Mouse (Mus musculus): ENCODE measurements around the gene Tap1.
"Not testable (repeated sequence)": the region's sequence is repeated elsewhere in the genome, so short reads cannot be mapped to it uniquely, and the experiment has no call there.

Tap1 gene

DNA sequence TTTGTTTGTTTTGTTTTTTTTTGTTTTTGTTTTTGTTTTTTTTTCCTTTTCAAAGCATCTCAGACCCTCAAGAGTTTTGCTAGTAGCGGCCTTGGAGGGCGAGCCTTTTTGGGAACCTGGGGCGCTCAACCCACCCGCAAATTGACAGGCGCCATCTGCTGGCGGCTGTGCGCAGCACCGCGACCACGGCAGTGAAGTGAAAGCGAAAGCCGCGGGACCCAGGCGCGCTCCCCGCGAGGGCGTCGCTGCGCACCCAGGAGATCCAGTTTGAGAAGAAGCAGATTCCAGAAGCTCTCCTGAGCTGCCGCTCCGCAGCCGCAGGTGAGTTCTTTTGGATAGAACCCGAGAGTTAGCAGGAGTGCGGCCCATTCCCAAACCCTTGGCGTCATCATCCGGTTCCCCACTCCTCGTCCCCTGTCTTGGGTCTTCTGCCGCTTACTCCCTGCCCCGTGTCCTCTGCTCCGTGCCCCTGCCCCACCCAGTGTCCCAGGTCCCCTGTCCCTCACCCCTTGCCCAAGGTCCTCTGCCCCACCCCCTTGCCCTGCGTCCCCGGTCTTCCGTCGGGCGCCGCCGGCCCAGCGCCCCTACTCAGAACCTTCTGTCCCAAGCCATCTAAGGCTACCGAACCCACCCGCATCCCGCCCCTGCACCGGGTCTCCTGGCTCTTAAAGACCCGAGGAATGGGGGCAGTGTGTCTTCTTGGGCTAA lies 17.1 kb downstream of the Tap1 start:
- DNase-seq (ENCODE audit: low read depth, low spot score) = peak; percentile 87

GRCm38 (mm10) chr17:34205021-34205745 lies 17.8 kb downstream of the Tap1 start:
- peak; percentile 30 for DNase-seq (ENCODE audit: low read depth, low spot score)

DNA sequence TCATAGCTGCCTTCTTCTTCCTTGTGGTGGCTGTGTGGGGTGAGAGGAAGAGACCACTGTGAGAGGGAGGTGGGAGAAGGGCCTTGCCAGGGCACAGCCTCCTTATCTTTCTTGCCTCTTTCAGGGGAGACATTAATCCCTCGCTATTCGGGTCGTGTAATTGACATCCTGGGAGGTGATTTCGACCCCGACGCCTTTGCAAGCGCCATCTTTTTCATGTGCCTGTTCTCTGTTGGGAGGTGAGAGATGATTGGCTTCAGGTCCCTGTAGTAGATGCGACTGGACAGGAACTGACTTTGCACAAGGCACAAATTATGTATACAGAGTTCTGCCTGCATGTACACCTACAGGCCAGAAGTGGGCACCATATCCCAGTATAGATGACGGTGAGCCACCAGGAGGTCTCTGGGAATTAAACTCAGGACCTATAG lies 18.4 kb downstream of the Tap1 start:
- DNase-seq (ENCODE audit: low read depth, low spot score) = peak; percentile 75

DNA sequence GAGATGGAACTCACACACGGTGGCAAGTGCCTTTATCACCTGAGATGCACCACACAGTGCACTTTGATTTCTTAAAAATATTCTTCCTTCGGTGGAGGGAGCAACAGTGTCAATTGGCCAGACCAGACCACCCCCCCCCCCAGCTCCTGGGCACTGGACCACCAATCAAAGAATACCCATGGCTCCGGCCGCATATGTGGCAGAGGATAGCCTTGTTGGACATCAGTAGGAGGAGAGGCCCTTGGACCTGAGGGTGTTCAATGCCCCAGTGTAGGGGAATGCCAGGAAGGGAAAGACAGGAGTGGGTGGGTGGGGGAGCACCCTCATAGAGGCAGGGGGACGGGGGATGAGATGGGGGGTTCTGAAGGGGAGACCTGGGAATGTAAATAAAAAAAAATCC lies 19.4 kb downstream of the Tap1 start:
- no peak for DNase-seq (ENCODE audit: low read depth, low spot score)

DNA sequence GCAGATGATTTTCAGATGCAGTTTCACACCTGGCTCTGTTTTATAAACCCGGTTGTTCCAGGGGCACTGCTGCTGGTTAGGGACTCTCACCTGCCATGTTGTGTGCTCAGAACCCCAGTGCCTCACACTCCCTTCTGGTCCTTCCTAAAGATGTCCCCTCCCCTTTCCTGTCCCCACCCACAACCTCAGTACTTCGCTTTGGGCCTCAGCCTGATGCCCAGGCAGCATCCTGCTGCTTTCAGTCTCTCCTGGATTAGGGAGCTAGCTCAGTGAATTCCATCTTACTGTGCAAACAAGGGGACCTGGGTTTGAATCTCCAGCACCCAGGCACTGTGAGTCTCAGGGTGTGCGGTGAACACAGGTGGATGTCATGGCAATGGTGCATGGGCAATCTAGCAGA lies 20.1 kb downstream of the Tap1 start:
- DNase-seq (ENCODE audit: low read depth, low spot score) = no peak

DNA sequence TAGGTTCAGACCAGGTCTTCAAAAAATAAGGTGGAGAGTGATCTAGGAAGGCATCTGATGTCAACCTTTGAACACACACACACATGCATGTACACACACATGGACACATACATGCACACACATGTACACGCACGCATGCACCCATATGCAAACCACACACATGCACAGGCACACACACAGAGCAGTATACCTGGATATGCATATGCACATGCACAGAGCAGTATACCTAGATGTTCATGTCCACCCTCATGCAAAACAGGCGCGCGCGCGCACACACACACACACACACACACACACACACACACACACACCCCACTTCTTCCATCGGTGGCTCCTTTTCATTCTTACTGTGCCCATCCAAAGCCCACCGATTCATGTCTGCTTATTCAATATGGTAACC lies 20.5 kb downstream of the Tap1 start:
- no peak for DNase-seq (ENCODE audit: low read depth, low spot score)

GRCm38 (mm10) chr17:34208421-34208820 lies 21.1 kb downstream of the Tap1 start:
- no peak for DNase-seq (ENCODE audit: low read depth, low spot score)

DNA sequence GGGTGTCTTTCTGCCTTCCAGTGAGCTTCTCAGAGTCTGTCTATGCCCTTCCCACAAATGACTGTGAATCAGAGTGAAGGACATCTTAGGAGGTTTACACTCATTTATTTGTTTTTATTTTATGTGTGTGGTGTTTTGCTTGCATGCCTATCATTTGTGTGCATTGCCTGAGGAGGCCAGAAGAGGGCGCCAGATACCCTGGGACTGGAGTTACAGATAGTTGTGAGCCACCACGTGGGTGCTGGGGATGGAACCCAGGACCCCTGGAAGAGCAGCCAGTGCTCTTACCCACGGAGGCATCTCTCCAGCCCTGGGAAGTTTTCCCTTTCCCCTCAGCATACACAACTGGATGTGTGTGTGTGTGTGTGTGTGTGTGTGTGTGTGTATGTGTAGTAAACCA lies 22.3 kb downstream of the Tap1 start:
- no peak for DNase-seq (ENCODE audit: low read depth, low spot score)

GRCm38 (mm10) chr17:34210599-34210998 lies 23.2 kb downstream of the Tap1 start:
- no peak for DNase-seq (ENCODE audit: low read depth, low spot score)

DNA sequence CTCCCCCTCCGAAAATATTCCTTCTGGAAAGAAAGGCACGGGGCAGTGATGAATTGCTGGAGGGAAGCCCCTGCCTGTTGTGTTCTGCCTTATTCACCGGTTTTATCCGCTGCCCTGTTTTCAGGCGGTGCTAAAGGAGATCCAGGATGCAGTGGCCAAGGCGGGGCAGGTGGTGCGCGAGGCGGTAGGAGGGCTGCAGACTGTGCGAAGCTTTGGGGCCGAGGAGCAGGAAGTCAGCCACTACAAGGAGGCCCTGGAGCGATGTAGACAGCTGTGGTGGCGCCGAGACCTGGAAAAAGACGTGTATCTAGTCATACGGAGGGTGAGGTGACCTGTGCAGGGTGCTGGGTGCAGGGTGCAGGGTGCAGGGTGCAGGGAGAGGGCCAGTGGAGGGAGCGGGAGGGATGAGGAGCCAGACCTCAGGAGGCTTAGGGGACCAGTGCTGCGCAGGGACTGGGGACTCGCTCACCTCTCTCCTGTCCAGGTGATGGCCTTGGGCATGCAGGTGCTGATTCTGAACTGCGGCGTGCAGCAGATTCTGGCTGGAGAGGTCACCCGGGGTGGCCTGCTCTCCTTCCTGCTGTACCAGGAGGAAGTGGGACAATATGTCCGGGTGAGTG lies 24.5 kb downstream of the Tap1 start:
- no peak for DNase-seq (ENCODE audit: low read depth, low spot score)

- no peak for DNase-seq (ENCODE audit: low read depth, low spot score)
These were observed 26.6 kb downstream of the Tap1 start for GRCm38 (mm10) chr17:34213936-34214335.

DNA sequence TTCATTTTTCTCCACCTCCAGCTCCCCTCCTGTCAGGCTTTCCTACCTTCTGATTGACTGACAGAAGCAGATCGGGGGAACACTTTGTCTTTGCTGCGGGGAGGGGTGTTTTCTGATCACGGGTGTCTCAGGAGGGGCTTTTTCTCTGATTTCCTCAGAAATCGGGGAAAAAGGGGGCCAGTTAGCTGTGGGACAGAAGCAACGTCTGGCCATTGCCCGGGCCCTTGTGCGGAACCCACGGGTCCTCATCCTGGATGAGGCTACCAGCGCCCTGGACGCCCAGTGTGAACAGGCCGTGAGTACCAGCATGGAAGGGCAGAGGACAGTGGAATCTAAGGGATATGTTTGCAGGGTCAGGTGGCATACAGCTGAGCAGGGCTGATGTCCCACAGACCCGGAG lies 27.8 kb downstream of the Tap1 start:
- no peak for DNase-seq (ENCODE audit: low read depth, low spot score)

DNA sequence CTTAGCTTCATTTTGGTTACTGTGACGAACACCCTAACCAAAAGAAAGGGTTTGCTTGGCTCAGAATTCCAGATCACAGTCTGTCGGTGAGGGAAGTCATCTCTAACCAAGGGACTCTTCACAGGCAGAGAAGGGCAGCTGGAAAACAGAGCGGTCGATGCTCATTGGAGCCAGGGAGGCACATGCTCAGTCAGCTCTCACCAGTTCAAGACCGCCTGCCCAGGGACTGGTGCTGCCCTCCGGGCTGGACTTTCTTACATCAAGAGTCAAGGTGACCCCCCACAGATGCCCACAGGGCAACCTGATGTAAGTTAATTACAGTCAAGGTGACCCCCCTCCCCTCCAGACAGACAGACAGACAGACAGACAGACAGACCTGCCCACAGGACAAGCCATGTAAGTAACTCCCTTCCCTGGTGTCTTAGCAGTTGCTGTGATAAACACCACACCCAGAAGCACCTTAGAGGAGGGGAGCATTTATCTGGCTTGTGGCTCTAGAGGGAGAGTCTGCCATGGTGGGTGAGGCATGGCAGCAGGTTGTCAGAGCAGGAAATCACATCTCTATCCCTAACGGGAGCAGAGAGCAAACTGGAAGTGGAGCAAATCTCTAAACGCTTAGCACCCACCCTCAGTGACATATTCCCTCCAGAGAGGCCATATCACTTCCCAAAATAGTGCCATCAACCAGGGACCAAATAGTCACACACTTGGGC lies 30.0 kb downstream of the Tap1 start:
- no peak for DNase-seq (ENCODE audit: low read depth, low spot score)

GRCm38 (mm10) chr17:34217986-34218385 lies 30.6 kb downstream of the Tap1 start:
- no peak for DNase-seq (ENCODE audit: low read depth, low spot score)

GRCm38 (mm10) chr17:34218675-34219074 lies 31.3 kb downstream of the Tap1 start:
- DNase-seq (ENCODE audit: low read depth, low spot score) = peak; percentile 60

- DNase-seq (ENCODE audit: low read depth, low spot score) = peak; percentile 27
These were observed 31.7 kb downstream of the Tap1 start for GRCm38 (mm10) chr17:34219096-34219495.

DNA sequence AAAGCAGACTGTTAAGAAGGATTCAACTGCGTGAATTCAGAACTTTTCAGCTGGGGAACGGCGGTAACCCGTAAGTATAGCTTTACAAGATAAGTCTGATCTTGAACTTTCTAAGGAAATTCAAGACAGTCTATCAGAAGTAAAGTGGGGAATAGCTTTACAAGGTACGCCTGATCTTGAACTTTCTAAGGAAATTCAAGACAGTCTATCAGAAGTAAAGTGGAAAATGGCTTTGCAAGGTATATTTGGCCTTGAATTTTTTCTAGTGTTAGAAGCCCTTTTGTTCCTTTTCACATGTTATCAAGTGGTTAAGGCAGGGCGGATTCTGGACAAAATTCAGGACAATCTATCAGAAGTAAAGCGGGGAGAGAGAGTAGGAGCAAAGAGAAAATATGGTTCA lies 32.4 kb downstream of the Tap1 start:
- DNase-seq (ENCODE audit: low read depth, low spot score) = not testable (repeated sequence)

GRCm38 (mm10) chr17:34220401-34220800 lies 33.0 kb downstream of the Tap1 start:
- DNase-seq (ENCODE audit: low read depth, low spot score) = not testable (repeated sequence)

DNA sequence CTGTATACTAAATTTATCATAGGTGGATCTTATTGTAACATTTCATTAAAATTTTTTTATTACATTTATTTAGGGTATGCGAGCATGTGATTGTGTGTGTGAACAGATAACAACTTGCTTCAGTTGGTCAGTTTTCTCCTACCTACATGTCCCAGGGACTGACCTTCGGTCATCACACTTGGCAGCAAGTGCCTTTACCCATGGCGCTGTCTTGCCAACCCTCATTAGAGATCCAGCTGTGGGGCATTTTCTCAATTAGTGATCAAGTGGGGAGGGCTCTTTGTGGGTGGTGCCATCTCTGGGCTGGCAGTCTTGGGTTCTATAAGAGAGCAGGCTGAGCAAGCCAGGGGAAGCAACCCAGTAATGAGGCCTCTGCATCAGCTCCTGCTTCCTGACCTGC lies 37.5 kb downstream of the Tap1 start:
- no peak for DNase-seq (ENCODE audit: low read depth, low spot score)

DNA sequence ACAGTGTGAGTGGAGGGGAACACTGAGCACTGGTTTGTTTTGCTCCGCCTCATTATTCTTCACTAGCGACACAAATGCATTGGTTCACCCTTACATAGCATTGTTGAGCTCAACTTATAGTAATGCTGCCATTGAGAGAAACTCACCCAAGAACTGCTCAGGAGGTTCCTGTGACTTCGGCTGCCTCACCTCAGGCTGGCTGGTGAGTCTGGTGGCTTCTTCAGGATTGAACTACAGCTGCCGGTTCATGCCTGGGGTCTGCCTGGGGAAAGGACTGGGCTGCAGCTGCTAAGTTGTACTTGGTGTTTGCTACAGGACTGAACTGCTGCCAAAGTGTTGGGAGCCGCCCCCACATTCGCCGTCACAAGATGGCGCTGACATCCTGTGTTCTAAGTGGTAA lies 38.1 kb downstream of the Tap1 start:
- DNase-seq (ENCODE audit: low read depth, low spot score) = no peak

DNA sequence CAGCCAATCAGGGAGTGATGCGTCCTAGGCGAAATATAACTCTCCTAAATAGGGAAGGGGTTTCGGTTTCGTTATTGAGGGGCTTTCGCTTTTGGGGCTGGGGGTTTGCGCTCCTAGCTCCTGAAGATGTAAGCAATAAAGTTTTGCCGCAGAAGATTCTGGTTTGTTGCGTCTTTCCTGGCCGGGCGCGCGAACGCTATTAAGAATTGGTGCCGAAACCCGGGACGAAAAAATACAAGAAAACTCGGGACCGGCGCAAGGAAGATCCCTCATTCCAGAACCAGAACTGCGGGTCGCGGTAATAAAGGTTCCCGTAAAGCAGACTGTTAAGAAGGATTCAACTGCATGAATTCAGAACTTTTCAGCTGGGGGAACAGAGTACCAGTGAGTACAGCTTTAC lies 38.6 kb downstream of the Tap1 start:
- not testable (repeated sequence) for DNase-seq (ENCODE audit: low read depth, low spot score)

DNA sequence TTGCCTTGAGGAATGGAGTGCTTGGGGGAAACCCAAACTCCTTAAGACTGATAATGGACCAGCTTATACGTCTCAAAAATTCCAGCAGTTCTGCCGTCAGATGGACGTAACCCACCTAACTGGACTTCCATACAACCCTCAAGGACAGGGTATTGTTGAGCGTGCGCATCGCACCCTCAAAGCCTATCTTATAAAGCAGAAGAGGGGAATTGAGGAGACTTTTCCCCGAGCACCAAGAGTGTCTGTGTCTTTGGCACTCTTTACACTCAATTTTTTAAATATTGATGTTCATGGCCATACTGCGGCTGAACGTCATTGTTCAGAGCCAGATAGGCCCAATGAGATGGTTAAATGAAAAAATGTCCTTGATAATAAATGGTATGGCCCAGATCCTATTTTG lies 43.6 kb downstream of the Tap1 start:
- not testable (repeated sequence) for DNase-seq (ENCODE audit: low read depth, low spot score)

All from brain, adult 2 months (tissue).